ENCODE assay signal across 8 mouse cellular contexts in genomic region chrX:103622935-103623280, GRCm38 (mm10). TPM values are rescaled to one million over a fixed set of nuclear protein-coding genes. Genes with fewer than 3 reads are reported as not detected.
DNase-seq lines count a peak whose midpoint lies in the region; ATAC-seq lines count a peak whose summit lies in the region.

No protein-coding gene starts in this region.

- no peaks in the 10 kb centered on the region for H3K4me1 ChIP-seq in limb, embryonic 12.5 days (replicated peaks)
- H3K4me1 ChIP-seq in midbrain, embryonic 16.5 days (ENCODE audit: control insufficient read depth, insufficient read depth, low read length) = peaks cover 8% of the 10 kb centered on the region

- DNase-seq in thymus, postnatal 4 days = peak; percentile 19
- no peak for DNase-seq in thymus, postnatal 10 days (ENCODE audit: low spot score in 2 of 2)
- DNase-seq in embryo, embryonic 11 days = peak; percentile 36
- peak; percentile 5 to 34 for DNase-seq in heart, postnatal 14 days
- DNase-seq in adrenal gland, adult 2 months = no peak

- peak overlapping the region; percentile 63 for H3K4me2 ChIP-seq in limb, embryonic 12.5 days
- peak overlapping the region; percentile 66 for H3K4me2 ChIP-seq in midbrain, embryonic 16.5 days (ENCODE audit: low read length)

- H3K27me3 ChIP-seq in limb, embryonic 12.5 days = no peaks in the 10 kb centered on the region
- no peaks in the 10 kb centered on the region for H3K27me3 ChIP-seq in midbrain, embryonic 16.5 days (ENCODE audit: control insufficient read depth, insufficient read depth, low read depth, low read length)

- 2% methylated on average over 13 of the region's 13 CpGs for WGBS in limb, embryonic 12.5 days
- WGBS in midbrain, embryonic 16.5 days = 2% methylated on average over 13 of the region's 13 CpGs

- peak overlapping the region; percentile 67; the same call in 1 of the 2 replicates for H3K27ac ChIP-seq in limb, embryonic 12.5 days
- H3K27ac ChIP-seq in midbrain, embryonic 16.5 days (ENCODE audit: low read length) = peak overlapping the region; percentile 66; the same call in 1 of the 2 replicates

- ATAC-seq in limb, embryonic 12.5 days (ENCODE audit: insufficient number of reproducible peaks, insufficient read depth, low FRiP score, low TSS enrichment, low read depth) = no peak
- ATAC-seq in midbrain, embryonic 16.5 days = no peak; the same call in 1 of the 2 replicates
- no peak for ATAC-seq in frontal cortex, adult (ENCODE audit: low TSS enrichment)

- H3K9me3 ChIP-seq in limb, embryonic 12.5 days = no peaks in the 10 kb centered on the region
- no peaks in the 10 kb centered on the region for H3K9me3 ChIP-seq in midbrain, embryonic 16.5 days (replicated peaks; ENCODE audit: control insufficient read depth, low read length, poor library complexity, severe bottlenecking)

- intact Hi-C loops in heart, postnatal 14 days (cut with DNase I) = loop anchor here (10.0 kb wide), 1 partner anchor 222 kb away; no protein-coding TSS in a partner anchor

- H3K36me3 ChIP-seq in limb, embryonic 12.5 days = no peaks in the 10 kb centered on the region
- H3K36me3 ChIP-seq in midbrain, embryonic 16.5 days (ENCODE audit: control insufficient read depth, insufficient read depth, low read length) = no peaks in the 10 kb centered on the region

- peak overlapping the region; percentile 62 for H3K9ac ChIP-seq in limb, embryonic 12.5 days (replicated peaks)
- H3K9ac ChIP-seq in midbrain, embryonic 16.5 days (ENCODE audit: low read depth, low read length) = peak overlapping the region; percentile 56

- H3K4me3 ChIP-seq in limb, embryonic 12.5 days (replicated peaks) = peak overlapping the region; percentile 48
- H3K4me3 ChIP-seq in midbrain, embryonic 16.5 days (ENCODE audit: low read depth, low read length) = peak overlapping the region; percentile 44

RNA-seq across cellular contexts. Expression of gene Zcchc13, which starts 7.5 kb away (rescaled TPM):
- not detected for total RNA-seq in heart, postnatal 14 days (2021)
- polyA plus RNA-seq in limb, embryonic 12.5 days (2016; fragmentation: Nextera tagmentation; extraction: Ambion mirVana) = not detected in 2 replicates
- not detected in 2 replicates for polyA plus RNA-seq in midbrain, embryonic 16.5 days (2015; fragmentation: Nextera tagmentation; extraction: Ambion mirVana)
- not detected for total RNA-seq in adrenal gland, adult 2 months (2021)
- not detected in 2 replicates for polyA plus RNA-seq in adrenal gland, adult 2 months (2012; rRNA removed)

Comparison
In these comparisons a context has a peak if more than half of its experiments do, and no peak if none do; other contexts are left out.
1. DNase-seq: peak in thymus, postnatal 4 days (single experiment), embryo, embryonic 11 days (single experiment) and heart, postnatal 14 days (2 of 2); none in thymus, postnatal 10 days (0 of 2) and adrenal gland, adult 2 months (single experiment).